In the genomic region with DNA sequence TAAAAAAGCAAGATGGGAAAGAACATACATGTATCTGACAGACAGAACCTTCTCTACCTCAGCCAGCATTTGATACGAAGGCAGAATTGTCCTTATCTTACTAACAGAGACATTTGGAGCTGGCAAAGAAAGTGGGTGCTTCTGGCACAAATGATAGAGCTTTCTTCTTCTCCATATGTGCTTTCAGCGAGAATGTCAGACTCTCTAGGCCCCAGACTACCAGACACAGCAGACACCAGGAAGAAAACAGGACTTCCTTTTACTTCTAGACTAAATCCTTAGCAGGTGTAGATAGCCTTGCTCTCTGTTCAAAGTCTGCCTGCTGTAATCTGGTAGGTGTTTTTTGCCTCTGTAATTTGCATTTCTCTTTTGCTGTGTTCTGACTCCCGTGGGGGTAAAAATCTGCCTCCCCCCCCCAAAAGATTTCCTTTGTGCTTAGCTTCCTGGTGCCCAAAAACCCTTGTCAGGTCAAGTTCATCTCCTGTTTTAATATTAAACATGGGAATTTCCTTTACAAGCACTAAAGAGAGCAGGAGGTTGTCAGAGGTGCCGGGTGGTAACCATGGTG, we compare ENCODE assay signal across 13 mouse cellular contexts.
A peak's percentile ranks its signal among the peaks of the same experiment; 100 is the strongest.
DNase-seq lines count a peak whose midpoint lies in the region; ATAC-seq and TF ChIP-seq lines count a peak whose summit lies in the region.
"Had no signal": no experiment of that assay in that cellular context is flagged by ENCODE, and none has a peak within 500 bp of the region (broad histone marks: within the 10 kb centered on the region; RNA-seq: fewer than 3 reads in every experiment).

No protein-coding gene starts in this region.

- H3K79me2 ChIP-seq in CH12.LX (replicated peaks; ENCODE audit: control insufficient read depth, extremely low read depth, insufficient read depth, poor library complexity, severe bottlenecking), result no peaks in the 10 kb centered on the region

- no peak overlapping the region for H3K4me2 ChIP-seq in hindbrain, postnatal 0 days (ENCODE audit: low read depth, low read length)
- H3K4me2 ChIP-seq in CH12.LX (ENCODE audit: insufficient read depth, low read depth, poor library complexity, severe bottlenecking), result peak overlapping the region; percentile 40; the same call in 1 of the 2 replicates
- H3K4me2 ChIP-seq in forebrain, embryonic 14.5 days (ENCODE audit: low read length), result no peak overlapping the region
- no peak overlapping the region for H3K4me2 ChIP-seq in midbrain, embryonic 12.5 days (replicated peaks)

- H3K9ac ChIP-seq in hindbrain, postnatal 0 days (replicated peaks; ENCODE audit: low read length), result no peak overlapping the region
- no peak overlapping the region for H3K9ac ChIP-seq in CH12.LX (ENCODE audit: insufficient read depth, low read depth)
- no peak overlapping the region for H3K9ac ChIP-seq in forebrain, embryonic 14.5 days (ENCODE audit: low read length)
- H3K9ac ChIP-seq in midbrain, embryonic 12.5 days (replicated peaks), result no peak overlapping the region

- DNase-seq in hindbrain, embryonic 10.5 days (ENCODE audit: low spot score), result no peak
- DNase-seq in hindbrain, postnatal 0 days (ENCODE audit: low spot score), result no peak
- peak; percentile 61 for DNase-seq in CH12.LX (ENCODE audit: extremely low read depth)
- peak; percentile 74 for DNase-seq in forebrain, embryonic 14.5 days (ENCODE audit: low spot score)
- DNase-seq in retina, embryonic 14.5 days (ENCODE audit: low spot score), result no peak
- DNase-seq in kidney, adult 2 months, result no peak
- DNase-seq in cerebellum, postnatal 25 days, result no peak
- DNase-seq: cerebellum, postnatal 36 days; gastrocnemius, postnatal 14 days; heart, postnatal 14 days; lung, adult 18-20 months; thymus, postnatal 4 days had no signal

- dilution Hi-C loops in CH12.LX (cut with MboI; ENCODE audit: extremely low pct_ligation_motif_present, extremely low pct_unique_long_range_greater_than_20kb, low sequenced_read_pairs), result no loop called here

- TF ChIP-seq POLR2A in CH12.LX (IDR thresholded peaks at IDR 0.05; ENCODE audit: low read depth, low read length), result no peak
- TF ChIP-seq POLR2A in kidney, adult 2 months (IDR thresholded peaks at IDR 0.05; ENCODE audit: low read depth, low read length), result no peak

- peak; percentile 53 for TF ChIP-seq EP300 in CH12.LX (IDR thresholded peaks at IDR 0.05; ENCODE audit: low read length)

- WGBS in hindbrain, embryonic 10.5 days, result 60% methylated on average over 4 of the region's 4 CpGs
- WGBS in hindbrain, postnatal 0 days, result 27% methylated on average over 4 of the region's 4 CpGs
- WGBS in forebrain, embryonic 14.5 days, result 29% methylated on average over 4 of the region's 4 CpGs
- WGBS in midbrain, embryonic 12.5 days, result 42% methylated on average over 4 of the region's 4 CpGs
- 52% methylated on average over 4 of the region's 4 CpGs for WGBS in kidney, adult 2 months

- no peak for ATAC-seq in hindbrain, postnatal 0 days
- peak; percentile 27; the same call in 1 of the 2 replicates for ATAC-seq in forebrain, embryonic 14.5 days
- no peak for ATAC-seq in midbrain, embryonic 12.5 days (ENCODE audit: low FRiP score, low read depth)

- peak overlapping the region; percentile 51; the same call in 1 of the 2 replicates for H3K27ac ChIP-seq in hindbrain, embryonic 10.5 days
- H3K27ac ChIP-seq in hindbrain, postnatal 0 days, result no peak overlapping the region
- H3K27ac ChIP-seq in CH12.LX (ENCODE audit: insufficient read depth, low read depth), result no peak overlapping the region
- peak overlapping the region; percentile 68 for H3K27ac ChIP-seq in forebrain, embryonic 14.5 days (ENCODE audit: low read depth, low read length)
- peak overlapping the region; percentile 74 for H3K27ac ChIP-seq in midbrain, embryonic 12.5 days (replicated peaks)
- no peak overlapping the region for H3K27ac ChIP-seq in kidney, adult 2 months (ENCODE audit: insufficient read depth, low read depth, low read length)

- H3K4me1 ChIP-seq in hindbrain, embryonic 10.5 days (replicated peaks), result peaks cover 39% of the 10 kb centered on the region
- H3K4me1 ChIP-seq in hindbrain, postnatal 0 days (ENCODE audit: insufficient read depth, low read length), result peaks cover 8% of the 10 kb centered on the region
- peaks cover under 1 to 41% of the 10 kb centered on the region in 2 experiments; a peak in 2 of 4 replicates for H3K4me1 ChIP-seq in CH12.LX (ENCODE audit: control insufficient read depth in 1 of 2, insufficient read depth in 2 of 2)
- H3K4me1 ChIP-seq in forebrain, embryonic 14.5 days (ENCODE audit: control insufficient read depth, insufficient read depth, low read length), result peaks cover 31% of the 10 kb centered on the region
- peaks cover 31% of the 10 kb centered on the region for H3K4me1 ChIP-seq in midbrain, embryonic 12.5 days
- H3K4me1 ChIP-seq in kidney, adult 2 months (ENCODE audit: control insufficient read depth, insufficient read depth, low read length), result no peaks in the 10 kb centered on the region

- no peaks in the 10 kb centered on the region for H3K36me3 ChIP-seq in hindbrain, embryonic 10.5 days
- H3K36me3 ChIP-seq in hindbrain, postnatal 0 days (ENCODE audit: insufficient read depth, low read length), result no peaks in the 10 kb centered on the region
- H3K36me3 ChIP-seq in CH12.LX (replicated peaks in 1 of 2; ENCODE audit: control insufficient read depth in 1 of 2, insufficient read depth in 1 of 2, low read length in 1 of 2), result no peaks in the 10 kb centered on the region
- no peaks in the 10 kb centered on the region for H3K36me3 ChIP-seq in forebrain, embryonic 14.5 days (ENCODE audit: control insufficient read depth, insufficient read depth, low read length)
- H3K36me3 ChIP-seq in midbrain, embryonic 12.5 days, result no peaks in the 10 kb centered on the region
- no peaks in the 10 kb centered on the region for H3K36me3 ChIP-seq in kidney, adult 2 months (ENCODE audit: control insufficient read depth, insufficient read depth, low read length)

- no peaks in the 10 kb centered on the region for H3K27me3 ChIP-seq in hindbrain, embryonic 10.5 days (ENCODE audit: insufficient read depth, poor library complexity, severe bottlenecking)
- no peaks in the 10 kb centered on the region for H3K27me3 ChIP-seq in hindbrain, postnatal 0 days (ENCODE audit: insufficient read depth, low read length)
- no peaks in the 10 kb centered on the region for H3K27me3 ChIP-seq in CH12.LX (replicated peaks)
- H3K27me3 ChIP-seq in forebrain, embryonic 14.5 days (replicated peaks; ENCODE audit: control insufficient read depth, insufficient read depth, low read length), result no peaks in the 10 kb centered on the region
- H3K27me3 ChIP-seq in midbrain, embryonic 12.5 days, result no peaks in the 10 kb centered on the region
- no peaks in the 10 kb centered on the region for H3K27me3 ChIP-seq in kidney, adult 2 months (replicated peaks; ENCODE audit: control insufficient read depth, insufficient read depth, low read length)

- TF ChIP-seq RAD21 in CH12.LX (IDR thresholded peaks at IDR 0.05; ENCODE audit: low read depth, low read length), result no peak

- TF ChIP-seq CTCF in hindbrain, postnatal 0 days (IDR thresholded peaks at IDR 0.05; ENCODE audit: low read depth), result no peak
- TF ChIP-seq CTCF in CH12.LX (conservative IDR thresholded peaks at IDR 0.05 in 1 of 2, IDR thresholded peaks at IDR 0.05 in 1 of 2; ENCODE audit: low read depth in 2 of 2, low read length in 2 of 2), result no peak
- TF ChIP-seq CTCF in kidney, adult 2 months (conservative IDR thresholded peaks at IDR 0.05; ENCODE audit: insufficient read depth, insufficient read length, low read depth, low read length), result no peak

- no peaks in the 10 kb centered on the region for H3K9me3 ChIP-seq in hindbrain, embryonic 10.5 days
- no peaks in the 10 kb centered on the region for H3K9me3 ChIP-seq in hindbrain, postnatal 0 days (ENCODE audit: low read length)
- H3K9me3 ChIP-seq in CH12.LX (replicated peaks; ENCODE audit: low read length), result peaks cover 7% of the 10 kb centered on the region
- H3K9me3 ChIP-seq in forebrain, embryonic 14.5 days (replicated peaks; ENCODE audit: control insufficient read depth, low read length), result no peaks in the 10 kb centered on the region
- 0 out of 2 replicates have a peak, but pooled peaks cover 5% of the 10 kb centered on the region for H3K9me3 ChIP-seq in midbrain, embryonic 12.5 days

- no peak overlapping the region for H3K4me3 ChIP-seq in hindbrain, embryonic 10.5 days
- no peak overlapping the region for H3K4me3 ChIP-seq in hindbrain, postnatal 0 days (ENCODE audit: low read length)
- no peak overlapping the region for H3K4me3 ChIP-seq in CH12.LX (replicated peaks in 1 of 3; ENCODE audit: low read depth in 2 of 3, low read length in 2 of 3, poor library complexity in 1 of 3)
- H3K4me3 ChIP-seq in forebrain, embryonic 14.5 days (ENCODE audit: low read depth, low read length), result no peak overlapping the region
- H3K4me3 ChIP-seq in midbrain, embryonic 12.5 days, result no peak overlapping the region
- no peak overlapping the region for H3K4me3 ChIP-seq in kidney, adult 2 months (ENCODE audit: insufficient read depth, low read depth, low read length)

- in situ Hi-C loops in CH12.LX (cut with MboI; ENCODE audit: low pct_ligation_motif_present, low pct_unique_long_range_greater_than_20kb, low sequenced_read_pairs), result no loop called here

TF ChIP-seq in CH12.LX, 34 proteins besides CTCF, POLR2A, EP300 and RAD21 (continues in another document):
- TF ChIP-seq IRF4 (IDR thresholded peaks at IDR 0.05; ENCODE audit: low read depth, low read length) (0 out of 2 replicates have a peak, but pooled peaks have one; percentile 52), ETS1 (conservative IDR thresholded peaks at IDR 0.05; ENCODE audit: low read depth, low read length) (0 out of 2 replicates have a peak, but pooled peaks have one; percentile 17), MYC (IDR thresholded peaks at IDR 0.05; ENCODE audit: low read depth, low read length) (no peak), UBTF (IDR thresholded peaks at IDR 0.05; ENCODE audit: low read depth, low read length) (no peak), SIN3A (IDR thresholded peaks at IDR 0.05; ENCODE audit: low read length) (0 out of 2 replicates have a peak, but pooled peaks have one; percentile 44), CHD2 (IDR thresholded peaks at IDR 0.05; ENCODE audit: low read length) (0 out of 2 replicates have a peak, but pooled peaks have one; percentile 6), ZKSCAN1 (IDR thresholded peaks at IDR 0.05; ENCODE audit: borderline replicate concordance, low read depth, low read length) (no peak), NELFE (IDR thresholded peaks at IDR 0.05; ENCODE audit: low read depth, low read length) (no peak), ELF1 (IDR thresholded peaks at IDR 0.05; ENCODE audit: low read depth, low read length) (0 out of 2 replicates have a peak, but pooled peaks have one; percentile 38), KAT2A (IDR thresholded peaks at IDR 0.05; ENCODE audit: insufficient replicate concordance, low read length) (no peak), ZC3H11A (IDR thresholded peaks at IDR 0.05; ENCODE audit: low read depth, low read length) (no peak), TCF12 (IDR thresholded peaks at IDR 0.05; ENCODE audit: low read depth, low read length) (no peak), USF1 (IDR thresholded peaks at IDR 0.05; ENCODE audit: low read depth, low read length) (no peak), NRF1 (IDR thresholded peaks at IDR 0.05; ENCODE audit: low read depth, low read length) (no peak), MAZ (IDR thresholded peaks at IDR 0.05; ENCODE audit: low read depth, low read length) (0 out of 2 replicates have a peak, but pooled peaks have one; percentile 33)

Comparison
In these comparisons a context has a peak if more than half of its experiments do, and no peak if none do; other contexts are left out.
1. H3K27ac ChIP-seq: peak in hindbrain, embryonic 10.5 days (single experiment), forebrain, embryonic 14.5 days (single experiment) and midbrain, embryonic 12.5 days (single experiment); none in hindbrain, postnatal 0 days (single experiment), CH12.LX (single experiment) and kidney, adult 2 months (single experiment).
2. DNase-seq: peak in CH12.LX (single experiment) and forebrain, embryonic 14.5 days (single experiment); none in hindbrain, embryonic 10.5 days (single experiment), hindbrain, postnatal 0 days (single experiment), retina, embryonic 14.5 days (single experiment), kidney, adult 2 months (single experiment) and cerebellum, postnatal 25 days (0 of 2).